Mouse (Mus musculus) spleen, postnatal 10 days (tissue): Measurements from ENCODE around the gene Atp5d.
"Not testable (repeated sequence)": the region's sequence is repeated elsewhere in the genome, so short reads cannot be mapped to it uniquely, and the experiment has no call there.

Experiments used
- DNase-seq, 2 experiments: peaks; one replicate each; pipeline ENCODE4 v3.0.0; 2021 to 2022; ENCODE audit warnings: low spot score in 2 of 2

The Atp5d gene

DNA sequence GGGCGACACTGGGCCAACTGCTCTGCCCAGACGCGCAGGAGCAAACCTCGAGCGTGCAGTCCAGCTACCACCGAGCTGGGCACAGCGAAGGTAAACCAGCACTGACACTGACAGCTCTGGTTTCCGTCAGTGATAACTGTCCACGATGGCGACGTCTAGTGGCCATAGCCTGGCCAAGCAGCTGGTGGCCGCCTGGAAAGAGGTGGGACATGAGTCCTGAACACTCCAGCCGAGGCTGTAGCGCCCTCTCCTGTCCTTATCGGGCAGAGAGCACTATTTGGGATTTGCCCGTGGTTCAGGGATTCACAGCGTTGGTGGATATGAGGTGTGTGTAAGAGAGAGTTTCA is 26.5 kb downstream of the Atp5d start:
- peak; percentile 97 for DNase-seq

DNA sequence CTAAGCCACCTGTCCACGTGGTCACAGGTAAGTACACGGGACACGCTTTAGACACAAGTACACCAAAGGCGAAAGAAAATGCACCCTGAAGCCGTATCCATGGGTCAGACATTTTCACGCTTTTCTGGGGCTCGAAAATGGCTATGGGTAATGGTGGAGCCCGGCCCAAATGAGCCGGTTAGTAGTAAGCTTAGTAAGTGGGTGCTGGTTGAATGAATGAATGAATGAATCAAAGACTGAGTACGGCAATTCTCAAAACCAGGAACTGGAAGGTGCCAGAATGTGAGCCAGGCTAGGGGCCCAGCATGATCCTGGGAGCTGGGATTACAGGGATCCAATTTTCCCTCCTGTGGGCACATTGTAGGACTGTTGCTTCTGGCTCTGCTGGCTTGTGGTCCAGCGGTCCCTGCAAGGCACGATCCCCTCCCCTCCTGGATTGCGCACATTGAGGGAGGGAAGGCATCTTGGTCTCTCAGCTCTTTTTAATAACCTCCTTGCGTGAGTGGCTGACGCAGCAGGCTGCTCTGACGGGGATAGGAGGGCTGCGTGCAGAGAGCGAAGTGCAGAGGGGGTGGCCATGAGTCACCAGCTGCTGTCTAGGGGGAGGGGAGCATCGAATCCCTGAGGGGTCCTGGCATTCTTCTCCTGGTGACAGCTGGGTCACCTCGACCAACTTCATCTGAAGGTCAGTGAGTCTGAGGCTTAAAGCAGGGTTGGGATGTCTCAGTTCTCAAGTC is 27.1 kb downstream of the Atp5d start, which contains the start of gene Cirbp:
TSS of gene Cirbp (plus strand) at position 594 of the 737 bp plus-strand sequence.
- DNase-seq: no peak

DNA sequence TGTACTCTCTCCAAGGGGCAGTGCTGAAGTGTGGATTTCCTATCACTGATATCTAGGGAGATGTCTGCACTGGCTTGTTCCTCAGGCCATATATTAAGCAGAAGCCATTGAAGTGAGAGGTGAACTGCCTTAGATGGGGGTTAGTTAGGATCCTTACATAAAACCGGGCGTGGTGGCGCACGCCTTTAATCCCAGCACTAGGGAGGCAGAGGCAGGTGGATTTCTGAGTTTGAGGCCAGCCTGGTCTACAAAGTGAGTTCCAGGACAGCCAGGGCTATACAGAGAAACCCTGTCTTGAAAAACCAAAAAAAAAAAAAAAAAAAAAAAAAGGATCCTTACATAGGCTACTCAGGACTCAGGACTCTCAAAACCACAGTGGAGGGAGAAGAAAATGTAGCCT is 27.7 kb downstream of the Atp5d start:
- not testable (repeated sequence) for DNase-seq

DNA sequence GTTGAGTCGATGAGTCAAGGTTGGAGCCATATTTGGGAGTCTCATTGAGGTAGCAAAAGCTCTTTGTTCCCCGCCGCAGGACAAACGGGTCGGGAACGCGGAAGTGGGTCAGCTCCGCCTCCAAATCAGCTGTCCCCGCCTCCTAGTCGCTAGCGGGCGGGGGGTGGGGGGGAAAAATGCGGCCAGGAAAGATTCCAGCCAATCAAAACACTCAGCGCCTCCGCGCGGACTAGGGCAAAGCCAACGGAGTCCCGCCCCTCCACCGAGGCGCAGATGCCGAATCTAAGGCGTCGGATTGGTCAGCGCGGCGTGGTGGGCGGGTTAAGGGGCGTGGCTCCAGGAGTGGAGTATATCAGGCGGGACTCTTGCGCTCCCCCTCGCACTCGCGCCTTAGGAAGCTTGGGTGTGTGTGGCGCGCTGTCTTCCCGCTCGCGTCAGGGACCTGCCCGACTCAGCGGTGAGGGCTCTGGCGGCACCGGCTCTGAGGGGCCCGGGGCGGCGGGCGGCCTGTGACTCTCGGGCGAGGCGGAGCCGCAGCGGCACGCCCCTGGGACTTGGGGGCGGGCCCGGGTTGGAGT is 29.1 kb downstream of the Atp5d start:
- DNase-seq: peak; percentile 99 to 100

DNA sequence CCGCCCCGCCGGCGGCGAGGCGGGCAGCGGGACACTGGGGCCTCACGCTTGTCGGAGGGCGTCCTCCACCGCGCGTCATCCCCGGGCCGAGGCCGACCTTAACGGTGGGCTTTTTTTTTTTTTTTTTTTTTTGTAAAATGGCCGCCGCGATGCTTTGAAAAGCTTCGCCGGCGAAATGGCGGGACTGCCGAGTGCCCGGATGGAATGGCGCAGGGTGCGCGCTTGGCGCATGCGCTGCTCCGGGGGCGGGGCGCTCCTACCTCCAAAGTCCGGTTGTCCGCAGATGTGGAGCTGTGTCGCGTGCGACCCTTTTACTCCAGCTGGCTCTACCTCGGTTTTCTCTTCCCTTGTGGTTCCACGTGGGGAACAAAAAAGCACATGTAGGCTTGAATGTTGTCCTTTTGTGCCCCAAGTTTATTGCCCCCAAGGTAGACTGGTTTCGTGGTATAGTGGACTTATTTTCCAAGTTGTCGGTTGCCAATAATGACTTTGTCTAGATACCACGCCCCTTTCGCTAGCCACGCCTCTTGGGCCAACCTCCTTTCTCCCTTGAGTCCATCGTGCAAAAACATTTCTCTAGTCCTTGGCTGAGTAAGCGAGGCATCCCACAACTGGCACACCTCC is 29.7 kb downstream of the Atp5d start:
- DNase-seq: peak; percentile 90 to 94

DNA sequence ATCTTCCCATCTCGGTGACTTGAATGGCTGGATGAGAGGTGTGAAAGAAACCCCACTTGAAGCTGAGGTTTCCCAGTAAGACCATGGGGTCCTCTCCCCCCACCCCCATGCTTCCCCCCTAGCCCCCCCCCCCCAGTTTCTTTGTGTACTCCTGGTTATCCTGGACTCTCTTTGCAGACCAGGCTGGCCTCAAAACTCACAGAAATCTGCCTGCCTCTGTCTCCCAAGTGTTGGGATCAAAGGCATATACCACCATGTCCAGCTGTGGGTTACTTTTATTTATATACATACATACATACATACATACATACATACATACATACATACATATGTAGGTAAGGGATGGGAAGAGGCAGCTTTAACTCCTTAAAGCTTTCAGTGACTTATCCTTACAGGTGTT is 30.6 kb downstream of the Atp5d start:
- DNase-seq: no peak

DNA sequence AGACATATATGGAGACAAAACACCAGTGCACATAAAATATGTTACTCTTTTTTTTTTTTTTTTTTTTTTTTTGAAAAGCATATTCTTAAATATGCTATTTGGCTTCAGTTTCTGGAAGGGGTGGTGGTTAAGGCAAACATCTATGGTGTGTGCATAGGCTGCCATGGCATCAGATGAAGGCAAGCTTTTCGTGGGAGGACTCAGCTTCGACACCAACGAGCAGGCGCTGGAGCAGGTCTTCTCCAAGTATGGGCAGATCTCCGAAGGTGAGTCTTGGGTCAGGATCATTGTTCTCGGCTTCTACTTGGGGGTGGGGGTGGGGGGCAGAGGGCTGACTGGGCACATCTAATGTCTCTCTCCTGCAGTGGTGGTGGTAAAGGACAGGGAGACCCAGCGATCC is 31.2 kb downstream of the Atp5d start:
- no peak for DNase-seq

DNA sequence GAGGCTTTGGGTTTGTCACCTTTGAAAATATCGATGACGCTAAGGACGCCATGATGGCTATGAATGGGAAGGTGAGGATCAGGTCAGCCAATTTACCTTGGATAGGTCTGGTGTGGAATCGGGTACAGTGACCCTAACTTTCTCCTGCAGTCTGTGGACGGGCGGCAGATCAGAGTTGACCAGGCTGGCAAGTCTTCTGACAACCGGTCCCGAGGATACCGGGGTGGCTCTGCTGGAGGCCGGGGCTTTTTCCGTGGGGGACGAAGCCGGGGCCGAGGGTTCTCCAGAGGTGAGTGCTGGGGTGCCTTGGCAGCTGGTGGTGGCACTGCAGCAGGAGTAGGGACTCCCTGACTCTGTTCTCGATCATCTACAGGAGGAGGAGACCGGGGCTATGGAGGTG is 31.6 kb downstream of the Atp5d start:
- DNase-seq: no peak

DNA sequence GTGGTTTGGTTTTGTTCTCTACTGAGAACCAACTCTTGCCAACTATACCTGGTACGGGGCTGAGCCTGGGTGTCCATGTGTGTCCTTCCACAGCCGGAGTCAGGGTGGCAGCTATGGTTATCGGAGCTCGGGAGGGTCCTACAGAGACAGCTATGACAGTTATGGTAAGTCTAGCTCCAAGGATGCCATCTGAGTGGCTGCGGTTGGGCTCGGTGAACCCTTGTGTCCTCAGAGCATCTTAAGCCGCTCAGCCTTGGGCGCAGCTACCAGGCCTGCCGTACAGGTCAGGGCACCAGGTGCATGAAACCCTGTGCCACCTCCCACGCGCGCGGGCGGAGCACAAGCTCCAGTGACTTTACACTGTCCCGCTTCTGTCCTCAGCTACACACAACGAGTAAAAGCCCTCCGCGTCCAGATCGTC is 32.2 kb downstream of the Atp5d start:
- no peak for DNase-seq

DNA sequence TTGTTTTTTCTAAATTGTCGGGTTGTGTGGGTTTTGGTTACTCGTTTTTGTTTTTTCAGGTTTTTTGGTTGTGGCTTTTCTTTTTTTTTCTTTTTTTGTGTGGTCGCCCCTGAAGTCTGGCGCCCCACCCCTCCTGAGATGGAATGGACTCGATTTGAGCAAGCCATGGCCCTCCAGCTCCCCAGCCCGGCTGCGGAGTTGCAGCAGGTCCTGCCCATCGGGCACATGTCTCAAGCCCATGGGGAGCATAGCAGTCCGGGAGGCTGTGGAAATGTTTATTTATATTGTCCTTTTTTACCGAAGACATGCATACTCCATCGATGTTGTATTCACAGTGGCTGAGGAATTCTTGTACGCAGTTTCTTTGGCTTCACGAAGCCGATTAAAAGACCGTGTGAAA is 32.8 kb downstream of the Atp5d start:
- no peak for DNase-seq

DNA sequence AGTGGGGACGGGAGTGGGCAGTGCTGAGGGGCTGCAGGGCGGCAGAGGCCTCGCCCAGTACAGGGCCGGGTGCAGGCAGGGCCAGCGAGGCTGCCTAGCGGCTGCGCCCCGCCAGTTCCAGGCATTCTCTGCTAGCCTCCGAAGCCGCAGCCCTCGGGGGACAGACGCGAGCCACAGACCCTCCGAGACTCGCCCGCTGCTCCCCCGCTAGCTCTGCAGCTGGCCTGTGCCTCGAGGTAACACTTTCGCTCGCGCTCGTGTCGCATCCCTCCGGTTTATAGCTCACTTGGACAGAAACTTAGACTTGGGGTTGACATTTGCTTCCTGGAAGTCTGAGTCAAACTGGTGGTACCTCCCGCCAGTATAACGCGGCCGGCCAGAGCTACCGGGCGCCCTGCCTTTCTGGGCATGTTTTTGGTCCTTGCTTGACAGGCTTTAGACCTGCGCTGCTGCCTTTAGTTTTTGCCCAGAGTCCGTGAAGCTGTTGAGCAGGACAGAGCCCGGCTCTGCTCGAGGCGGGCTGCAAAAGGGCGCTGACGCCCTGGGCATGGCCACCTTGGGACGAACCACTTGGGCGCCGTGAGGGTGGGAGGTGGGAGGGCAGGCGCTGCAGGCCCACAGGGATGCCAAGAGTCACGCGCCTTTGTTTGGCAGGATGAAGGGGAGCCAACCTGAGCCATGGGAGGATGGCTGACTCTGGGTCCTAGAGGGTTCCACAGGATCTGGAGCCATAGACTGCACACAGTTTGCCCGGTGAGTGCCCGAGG is 33.5 kb downstream of the Atp5d start:
- DNase-seq: peak in 1 of 2 experiments; percentile 36

DNA sequence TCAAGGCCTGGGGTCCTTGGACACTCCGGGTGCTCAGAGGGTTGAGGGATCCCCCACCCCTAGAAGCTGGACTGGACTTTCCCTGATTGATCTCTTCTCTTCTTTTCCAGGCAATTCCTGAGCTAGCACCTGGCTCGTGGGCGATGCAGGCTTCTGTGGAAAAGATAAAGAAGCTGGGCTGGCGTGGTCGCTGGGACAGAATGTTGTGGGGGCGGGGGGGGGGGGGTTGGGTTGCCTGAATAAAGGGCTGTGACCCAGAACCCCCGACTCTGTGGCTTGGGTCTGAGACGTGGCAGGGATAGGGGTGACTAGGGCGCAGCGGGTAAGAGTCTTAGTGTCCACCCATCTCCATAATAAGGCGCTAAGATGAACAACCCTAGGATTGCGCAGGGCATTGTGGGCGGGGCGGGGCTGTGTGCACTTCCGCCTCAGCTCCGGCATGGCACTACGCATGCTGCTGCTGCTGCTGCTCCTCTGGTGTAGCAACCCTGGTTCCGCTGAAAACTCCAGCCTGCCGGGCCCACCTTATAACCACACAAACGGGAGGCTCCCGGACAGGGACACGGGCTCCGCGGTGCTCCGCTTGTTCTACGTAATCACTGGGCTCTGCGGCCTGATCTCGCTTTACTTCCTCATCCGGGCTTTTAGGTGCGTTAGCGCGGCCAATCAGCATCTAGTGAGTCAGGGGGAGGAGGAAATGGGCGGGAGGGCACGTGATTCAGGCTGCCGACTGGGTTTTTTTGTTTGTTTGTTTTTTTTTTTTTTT is 34.3 kb downstream of the Atp5d start, which contains the start of gene 1600002K03Rik:
TSS of gene 1600002K03Rik (plus strand) at position 418 of the 766 bp plus-strand sequence.
- DNase-seq: peak; percentile 89 to 91

DNA sequence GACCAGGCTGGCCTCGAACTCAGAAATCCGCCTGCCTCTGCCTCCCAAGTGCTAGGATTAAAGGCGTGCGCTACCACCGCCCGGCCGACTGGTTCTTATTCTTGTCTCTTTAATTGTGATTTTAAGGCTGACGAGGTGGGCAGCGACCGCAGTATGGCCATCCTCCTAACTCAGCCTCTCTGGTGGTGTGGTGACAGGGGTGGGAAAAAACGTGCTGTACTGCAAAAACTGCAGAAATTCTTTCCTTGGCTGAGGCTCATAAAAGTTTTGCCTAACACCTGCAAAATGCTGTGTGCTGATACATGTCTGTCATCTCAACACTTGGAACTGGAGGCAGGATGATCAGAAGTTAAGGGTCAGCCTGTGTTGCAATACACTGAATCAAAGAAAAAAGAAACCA is 34.9 kb downstream of the Atp5d start:
- DNase-seq: no peak

DNA sequence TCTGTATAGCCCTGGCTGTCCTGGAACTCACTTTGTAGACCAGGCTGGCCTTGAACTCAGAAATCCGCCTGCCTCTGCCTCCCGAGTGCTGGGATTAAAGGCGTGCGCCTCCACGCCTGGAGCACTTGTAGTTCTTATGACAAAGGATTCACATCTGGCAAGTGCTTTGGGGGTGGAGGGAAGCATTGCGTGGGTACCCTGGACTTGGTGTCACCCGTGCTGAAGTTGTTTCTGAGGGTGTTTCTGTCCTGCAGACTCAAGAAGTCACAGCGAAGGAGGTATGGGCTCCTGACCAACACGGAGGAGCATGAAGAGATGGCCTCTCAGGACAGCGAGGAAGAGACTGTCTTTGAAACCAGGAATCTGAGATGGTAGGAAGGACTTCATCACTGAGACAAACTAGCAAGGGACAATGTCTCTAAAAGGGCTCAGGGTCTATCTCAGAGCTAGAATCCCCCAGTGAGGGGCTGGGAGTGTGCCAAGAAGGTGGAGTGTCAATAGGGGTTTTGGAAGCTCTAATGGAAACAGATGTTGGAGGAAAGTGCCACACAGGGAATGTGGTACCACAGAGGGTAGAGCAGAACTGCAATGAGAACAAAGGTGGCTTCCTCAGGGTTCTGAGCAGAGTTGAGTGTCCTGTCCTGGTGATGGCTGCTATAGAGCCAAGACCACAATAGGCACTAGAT is 35.7 kb downstream of the Atp5d start:
- DNase-seq: no peak

DNA sequence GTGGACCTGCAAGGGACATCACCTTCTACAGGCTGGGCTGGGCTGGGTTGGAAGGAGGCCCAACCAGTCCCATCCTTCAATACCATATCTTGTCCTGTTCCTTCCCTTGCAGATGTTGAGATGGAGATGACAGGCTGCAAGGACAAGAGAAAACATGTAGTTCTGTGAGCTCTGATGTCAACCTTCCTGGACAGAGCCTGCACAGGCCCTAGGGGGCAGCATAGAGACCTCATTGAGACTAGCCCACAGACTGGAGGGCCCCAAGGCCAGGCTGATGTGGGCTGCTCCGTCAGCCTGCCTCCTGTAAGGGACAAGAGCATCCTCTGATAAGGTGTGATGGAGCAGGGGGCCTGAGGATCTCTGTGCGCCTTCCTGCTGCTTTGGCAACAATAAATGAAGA is 36.3 kb downstream of the Atp5d start:
- peak in 1 of 2 experiments; percentile 69 for DNase-seq

DNA sequence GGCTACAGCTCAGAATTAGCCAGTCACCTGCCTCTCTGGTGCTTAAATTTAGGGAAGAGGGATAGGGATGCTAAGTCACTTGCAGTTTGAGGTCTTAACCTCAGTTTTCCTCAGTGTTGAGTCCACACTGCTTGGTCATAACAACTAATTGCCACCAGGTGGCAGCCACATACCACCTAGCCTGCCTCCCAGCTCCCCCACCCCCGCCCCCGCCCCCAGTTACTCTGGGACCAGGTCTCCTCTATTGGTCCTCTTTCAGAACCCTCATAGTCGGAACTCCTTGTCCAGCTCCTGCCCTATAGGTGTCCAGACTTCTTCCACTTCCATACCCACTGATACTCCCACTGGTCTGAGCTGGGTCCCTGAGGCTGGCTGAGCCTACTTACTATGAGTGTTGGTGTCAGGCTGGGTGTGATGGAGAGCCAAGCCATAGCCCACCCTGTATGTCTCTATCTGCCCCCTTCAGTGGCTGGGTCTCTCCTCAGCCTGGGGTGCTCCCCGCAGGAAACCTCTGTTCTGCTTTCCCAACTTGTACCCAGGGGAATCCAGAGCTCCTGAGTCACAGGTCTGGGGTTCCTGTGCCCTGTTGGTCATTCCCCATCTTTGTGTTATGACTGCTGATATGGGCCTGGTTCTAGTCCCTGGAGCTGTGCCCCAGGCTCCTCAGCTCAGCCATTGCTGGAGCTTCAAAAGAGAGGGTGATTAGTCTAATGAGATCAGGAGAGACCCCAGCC is 37.3 kb downstream of the Atp5d start:
- peak in 1 of 2 experiments; percentile 51 for DNase-seq

DNA sequence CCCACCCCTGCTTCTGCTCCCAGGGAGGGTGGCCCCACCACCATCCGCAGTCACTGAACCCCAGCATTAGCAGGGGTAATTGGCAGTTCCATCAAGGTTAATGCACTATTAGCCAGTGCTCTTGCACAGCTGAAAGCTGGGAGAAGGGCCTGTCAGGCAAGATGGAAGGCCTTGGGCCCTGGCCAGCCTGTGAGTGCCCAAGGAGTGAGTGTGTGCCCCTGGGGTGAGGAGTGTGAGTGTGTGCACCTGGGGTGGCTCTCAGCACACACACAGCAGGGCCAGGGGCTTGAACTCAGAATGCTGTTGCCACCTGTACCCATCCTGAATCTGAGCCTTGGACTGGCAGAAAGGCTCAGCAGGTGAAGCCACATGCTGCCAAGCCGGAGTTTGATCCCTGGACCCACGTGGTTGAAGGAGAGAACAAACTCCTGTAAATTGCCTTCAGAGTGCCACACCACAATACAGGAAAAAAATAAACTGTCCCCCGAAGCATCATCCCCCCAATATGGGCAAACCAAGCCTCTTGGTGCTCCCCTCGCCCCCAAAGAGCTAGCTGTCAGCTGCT is 37.9 kb downstream of the Atp5d start:
- DNase-seq: no peak

DNA sequence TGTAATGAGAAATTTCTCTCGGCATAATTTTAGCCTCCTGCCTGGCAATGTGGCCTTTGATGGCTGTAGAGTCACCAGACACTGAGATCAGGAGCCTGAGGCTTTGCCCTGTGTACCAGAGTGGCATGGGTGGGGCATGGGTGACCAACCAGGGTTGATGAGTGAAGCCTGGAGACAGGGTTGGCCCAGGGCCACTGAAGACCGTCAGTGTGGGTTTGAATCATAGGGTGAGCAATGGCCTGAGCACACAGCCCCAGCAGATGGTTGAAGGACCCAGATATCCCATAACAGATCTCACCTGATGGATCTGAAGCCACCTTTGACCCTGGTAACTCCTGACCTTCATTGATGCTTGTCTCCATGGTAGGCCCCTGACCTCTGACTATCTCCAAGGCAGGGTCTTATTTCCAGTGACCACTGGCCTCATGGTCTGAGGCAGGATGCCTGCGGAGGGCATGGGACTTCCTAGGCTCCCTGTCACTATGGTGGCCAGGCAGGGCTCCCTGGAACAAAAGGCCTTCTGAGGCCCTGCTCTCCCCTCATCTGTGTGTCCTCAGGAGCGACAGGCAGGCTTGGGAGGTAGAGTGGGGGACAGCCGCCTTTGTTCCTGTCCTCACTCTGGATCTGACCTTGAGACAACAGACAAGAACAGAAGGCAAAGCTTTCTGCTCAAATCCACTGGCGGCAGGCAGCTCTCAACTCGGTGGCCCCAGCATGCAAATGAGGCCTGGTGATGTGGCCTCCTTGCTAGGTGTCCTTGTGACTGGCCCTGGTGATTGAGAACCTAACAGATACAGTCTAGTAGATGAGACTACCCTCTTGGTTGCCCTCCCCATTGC is 39.2 kb downstream of the Atp5d start:
- no peak for DNase-seq
